In the genomic region with DNA sequence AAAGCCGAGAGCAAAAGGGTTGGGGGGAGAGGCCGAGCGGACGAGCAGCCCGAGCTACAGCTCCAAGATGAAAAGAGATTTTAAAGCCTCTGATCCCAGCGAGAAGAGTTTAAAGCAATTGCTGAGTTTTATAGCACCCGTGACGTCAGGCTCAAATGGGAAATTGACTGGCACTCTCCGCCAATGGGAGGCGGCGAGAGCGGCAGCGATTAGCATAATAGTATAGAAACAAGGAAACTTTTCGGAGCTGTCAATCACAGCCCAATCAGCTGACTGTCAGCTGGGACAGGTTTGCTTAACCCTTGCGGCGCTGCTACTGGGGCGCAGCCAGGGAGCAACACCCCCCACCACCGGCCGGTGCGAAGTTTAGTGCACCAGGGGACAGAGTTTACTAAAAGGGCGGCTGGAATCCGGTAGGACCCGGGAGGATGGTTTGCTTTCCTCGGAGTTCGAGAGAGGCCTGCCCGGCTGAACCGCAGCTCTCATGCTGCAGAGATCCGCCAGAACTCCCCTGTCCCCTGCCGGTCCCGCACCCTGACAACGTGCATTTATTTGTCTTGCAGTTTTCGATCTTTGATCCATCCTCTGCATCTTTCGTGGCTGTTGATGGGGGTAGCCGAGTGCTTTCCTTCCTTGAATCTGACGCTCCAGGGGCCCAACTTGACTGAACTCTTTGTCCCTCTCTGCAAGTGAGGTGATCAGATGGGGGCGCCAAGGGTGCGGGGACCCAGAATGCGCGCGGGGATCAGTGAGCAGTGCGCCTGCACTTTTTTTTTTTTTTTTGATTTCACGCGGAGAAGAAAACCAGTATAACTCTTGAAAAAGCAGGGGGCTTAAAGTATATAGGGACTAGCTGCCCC, we compare ENCODE assay signal across 8 mouse cellular contexts. TPM values are rescaled to one million over a fixed set of nuclear protein-coding genes. Genes with fewer than 3 reads are reported as not detected.
DNase-seq lines count a peak whose midpoint lies in the region; ATAC-seq and TF ChIP-seq lines count a peak whose summit lies in the region.

A gene (minus strand): TSS at position 64 of the 860 bp plus-strand sequence.

- WGBS in heart, embryonic 13.5 days: under 1% methylated on average over 43 of the region's 43 CpGs
- under 1% methylated on average over 43 of the region's 43 CpGs for WGBS in kidney, postnatal 0 days
- WGBS in liver, adult 2 months: under 1% methylated on average over 43 of the region's 43 CpGs

- peak; percentile 35; the same call in 1 of the 2 replicates for ATAC-seq in heart, embryonic 13.5 days (ENCODE audit: extremely low read depth, insufficient number of reproducible peaks, low FRiP score, low TSS enrichment)
- ATAC-seq in kidney, postnatal 0 days (replicated peaks; ENCODE audit: low FRiP score, low read depth): peak; percentile 81
- peak; percentile 90 for ATAC-seq in monocyte, adult 5-6 weeks (replicated peaks; ENCODE audit: insufficient number of reproducible peaks, low FRiP score, low TSS enrichment, poor library complexity, severe bottlenecking)

- H3K9me3 ChIP-seq in heart, embryonic 13.5 days: no peaks in the 10 kb centered on the region
- H3K9me3 ChIP-seq in kidney, postnatal 0 days (replicated peaks; ENCODE audit: low read length): no peaks in the 10 kb centered on the region

- H3K27me3 ChIP-seq in heart, embryonic 13.5 days (replicated peaks): peaks cover 32% of the 10 kb centered on the region
- no peaks in the 10 kb centered on the region for H3K27me3 ChIP-seq in kidney, postnatal 0 days (ENCODE audit: insufficient read depth, low read length)
- H3K27me3 ChIP-seq in liver, adult 2 months (ENCODE audit: control insufficient read depth, insufficient read depth, low read length): no peaks in the 10 kb centered on the region

- peak within 1 kb of the TSS; percentile 86 for H3K27ac ChIP-seq in heart, embryonic 13.5 days (replicated peaks)
- H3K27ac ChIP-seq in kidney, postnatal 0 days: peak within 1 kb of the TSS; percentile 92
- peak within 1 kb of the TSS; percentile 78 for H3K27ac ChIP-seq in liver, adult 2 months (replicated peaks; ENCODE audit: insufficient read depth, low read depth, low read length)

- peak within 1 kb of the TSS; percentile 97 for H3K4me2 ChIP-seq in heart, embryonic 13.5 days
- peak within 1 kb of the TSS; percentile 86 for H3K4me2 ChIP-seq in kidney, postnatal 0 days (ENCODE audit: low read length)

- peaks cover 16% of the 10 kb centered on the region for H3K4me1 ChIP-seq in heart, embryonic 13.5 days
- no peaks in the 10 kb centered on the region; the same call in 1 of the 2 replicates for H3K4me1 ChIP-seq in kidney, postnatal 0 days (replicated peaks; ENCODE audit: insufficient read depth, low read length)
- H3K4me1 ChIP-seq in liver, adult 2 months (ENCODE audit: control insufficient read depth, insufficient read depth, low read length): no peaks in the 10 kb centered on the region

- no peak for TF ChIP-seq CTCF in brain, embryonic 14.5 days (IDR thresholded peaks at IDR 0.05; ENCODE audit: borderline replicate concordance, extremely low read depth, insufficient read depth, insufficient read length)
- TF ChIP-seq CTCF in kidney, postnatal 0 days (IDR thresholded peaks at IDR 0.05; ENCODE audit: low read depth): no peak
- no peak for TF ChIP-seq CTCF in liver, adult 2 months (IDR thresholded peaks at IDR 0.05; ENCODE audit: low read depth, low read length)

- peaks cover 3% of the 10 kb centered on the region; the same call in 1 of the 2 replicates for H3K79me2 ChIP-seq in liver, adult 2 months (ENCODE audit: control insufficient read depth, insufficient read depth, low read length)

- TF ChIP-seq POLR2A in brain, embryonic 14.5 days (IDR thresholded peaks at IDR 0.05; ENCODE audit: borderline replicate concordance, extremely low read depth, insufficient read depth, insufficient read length, poor library complexity, severe bottlenecking): no peak
- peak; percentile 83 for TF ChIP-seq POLR2A in liver, adult 2 months (IDR thresholded peaks at IDR 0.05; ENCODE audit: extremely low read depth, insufficient read depth, low read length)

- H3K36me3 ChIP-seq in heart, embryonic 13.5 days: no peaks in the 10 kb centered on the region
- no peaks in the 10 kb centered on the region for H3K36me3 ChIP-seq in kidney, postnatal 0 days (ENCODE audit: insufficient read depth, low read length)
- no peaks in the 10 kb centered on the region for H3K36me3 ChIP-seq in liver, adult 2 months (ENCODE audit: control insufficient read depth, insufficient read depth, low read length)

- H3K9ac ChIP-seq in heart, embryonic 13.5 days: peak within 1 kb of the TSS; percentile 88
- H3K9ac ChIP-seq in kidney, postnatal 0 days (ENCODE audit: low read depth, low read length): peak within 1 kb of the TSS; percentile 78
- H3K9ac ChIP-seq in liver, adult 2 months (ENCODE audit: low read depth, low read length): peak within 1 kb of the TSS; percentile 85

- peak; percentile 99 for DNase-seq in 3T3-L1 (ENCODE audit: low read depth, low spot score)
- DNase-seq in brain, embryonic 14.5 days (ENCODE audit: low read depth): peak; percentile 94
- peak; percentile 86 for DNase-seq in fibroblast of lung, adult 2 months (ENCODE audit: low read depth)
- peak; percentile 97 for DNase-seq in kidney, postnatal 0 days (ENCODE audit: low spot score)
- peak; percentile 95 for DNase-seq in liver, adult 2 months (ENCODE audit: extremely low read depth, low read depth, low spot score)
- DNase-seq in spleen, postnatal 4 days (ENCODE audit: low spot score in 2 of 2): peak; percentile 67 to 73

- H3K4me3 ChIP-seq in heart, embryonic 13.5 days: peak within 1 kb of the TSS; percentile 78
- peak within 1 kb of the TSS; percentile 77 for H3K4me3 ChIP-seq in kidney, postnatal 0 days (replicated peaks; ENCODE audit: low read depth, low read length)
- H3K4me3 ChIP-seq in liver, adult 2 months (ENCODE audit: insufficient read depth, low read depth, low read length): peak within 1 kb of the TSS; percentile 83

RNA-seq across cellular contexts. Expression of the gene that starts here (rescaled TPM):
- polyA plus RNA-seq in brain, embryonic 14.5 days (2012; rRNA removed): 9.3 and 19.3 TPM in 2 replicates
- polyA plus RNA-seq in heart, embryonic 13.5 days (2015; fragmentation: Nextera tagmentation; extraction: Ambion mirVana): 2.5 and 3.3 TPM in 2 replicates
- 14.5 and 14.8 TPM in 2 replicates for polyA plus RNA-seq in kidney, postnatal 0 days (2015; fragmentation: Nextera tagmentation; extraction: Ambion mirVana)
- 9.9 and 10.6 TPM in 2 replicates for total RNA-seq in liver, adult 2 months (2014; rRNA removed)
- 5.0 and 6.4 TPM in 2 replicates for polyA plus RNA-seq in liver, adult 2 months (2012; rRNA removed)
- 4.6 to 9.1 TPM (median 5.0 TPM) in 3 replicates for total RNA-seq in monocyte, adult 5-6 weeks (2017)

Comparison
In these comparisons a context has a peak if more than half of its experiments do, and no peak if none do; other contexts are left out.
1. Peak in every context shown above with its lines: DNase-seq, ATAC-seq, H3K4me3 ChIP-seq and H3K27ac ChIP-seq.
2. ATAC-seq: peak in every context shown above with its lines; median percentile 90 in monocyte, adult 5-6 weeks; 81 in kidney, postnatal 0 days; 35 in heart, embryonic 13.5 days.